Comparison of ENCODE assay signal across 26 mouse cellular contexts in genomic region chr11:116171959-116172358, GRCm38 (mm10). TPM values are rescaled to one million over a fixed set of nuclear protein-coding genes. Genes with fewer than 3 reads are reported as not detected.
DNase-seq lines count a peak whose midpoint lies in the region; ATAC-seq and TF ChIP-seq lines count a peak whose summit lies in the region.
"Had no signal": no experiment of that assay in that cellular context is flagged by ENCODE, and none has a peak within 500 bp of the region (broad histone marks: within the 10 kb centered on the region; RNA-seq: fewer than 3 reads in every experiment).

No protein-coding gene starts in this region.

- WGBS in hindbrain, embryonic 13.5 days: 89% methylated on average over 2 of the region's 2 CpGs
- WGBS in hindbrain, embryonic 11.5 days: 88% methylated on average over 2 of the region's 2 CpGs
- 71% methylated on average over 2 of the region's 2 CpGs for WGBS in kidney, embryonic 15.5 days
- 67% methylated on average over 2 of the region's 2 CpGs for WGBS in kidney, postnatal 0 days

- peaks cover 62% of the 10 kb centered on the region for H3K36me3 ChIP-seq in hindbrain, embryonic 13.5 days
- H3K36me3 ChIP-seq in hindbrain, embryonic 11.5 days (ENCODE audit: control insufficient read depth, insufficient read depth, low read length): 0 out of 2 replicates have a peak, but pooled peaks cover 5% of the 10 kb centered on the region
- H3K36me3 ChIP-seq in kidney, embryonic 15.5 days: peaks cover 50% of the 10 kb centered on the region
- peaks cover 27% of the 10 kb centered on the region; the same call in 1 of the 2 replicates for H3K36me3 ChIP-seq in kidney, postnatal 0 days (ENCODE audit: insufficient read depth, low read length)

- no peak overlapping the region for H3K27ac ChIP-seq in hindbrain, embryonic 13.5 days
- H3K27ac ChIP-seq in hindbrain, embryonic 11.5 days (ENCODE audit: low read depth, low read length): no peak overlapping the region
- H3K27ac ChIP-seq in kidney, embryonic 15.5 days: no peak overlapping the region
- peak overlapping the region; percentile 73; the same call in 1 of the 2 replicates for H3K27ac ChIP-seq in kidney, postnatal 0 days
- H3K27ac ChIP-seq: heart, embryonic 13.5 days; left cerebral cortex, adult 2 months; limb, embryonic 13.5 days; liver, embryonic 14.5 days; midbrain, embryonic 15.5 days had no signal

- no peak for TF ChIP-seq CTCF in kidney, postnatal 0 days (IDR thresholded peaks at IDR 0.05; ENCODE audit: low read depth)

- ATAC-seq in hindbrain, embryonic 13.5 days (ENCODE audit: low FRiP score): no peak
- ATAC-seq in hindbrain, embryonic 11.5 days (ENCODE audit: low FRiP score): no peak
- no peak for ATAC-seq in kidney, embryonic 15.5 days (replicated peaks; ENCODE audit: low FRiP score)
- no peak for ATAC-seq in kidney, postnatal 0 days (replicated peaks; ENCODE audit: low FRiP score, low read depth)
- ATAC-seq: forebrain, postnatal 0 days; hindbrain, embryonic 16.5 days; midbrain, embryonic 15.5 days; Patski had no signal

- no peak overlapping the region for H3K4me2 ChIP-seq in hindbrain, embryonic 13.5 days
- no peak overlapping the region for H3K4me2 ChIP-seq in hindbrain, embryonic 11.5 days (replicated peaks; ENCODE audit: low read depth, low read length)
- H3K4me2 ChIP-seq in kidney, embryonic 15.5 days: no peak overlapping the region
- H3K4me2 ChIP-seq in kidney, postnatal 0 days (ENCODE audit: low read length): no peak overlapping the region
- H3K4me2 ChIP-seq: heart, embryonic 13.5 days; limb, embryonic 13.5 days; lung, embryonic 14.5 days; midbrain, embryonic 15.5 days had no signal

- no peak for DNase-seq in hindbrain, embryonic 11.5 days (ENCODE audit: low spot score)
- DNase-seq in kidney, adult 9 months: peak; percentile 72
- no peak for DNase-seq in kidney, postnatal 0 days (ENCODE audit: low spot score)
- DNase-seq in yolk sac, embryonic 10.5 days (ENCODE audit: low spot score): peak; percentile 25
- DNase-seq in adrenal gland, postnatal 10 days: no peak
- DNase-seq: adrenal gland, postnatal 14 days; cerebellum, adult 11 months; cerebellum, adult 9-10 months; cerebellum, postnatal 36 days; forebrain, postnatal 0 days; gastrocnemius, postnatal 10 days; heart, postnatal 10 days; lung, embryonic 14.5 days; lung, postnatal 14 days; spleen, adult 18-20 months; thymus, adult 18-20 months; thymus, postnatal 25 days had no signal

- no peak overlapping the region for H3K4me3 ChIP-seq in hindbrain, embryonic 13.5 days
- H3K4me3 ChIP-seq in hindbrain, embryonic 11.5 days (ENCODE audit: low read depth, low read length): no peak overlapping the region
- no peak overlapping the region for H3K4me3 ChIP-seq in kidney, embryonic 15.5 days (replicated peaks)
- no peak overlapping the region for H3K4me3 ChIP-seq in kidney, postnatal 0 days (replicated peaks; ENCODE audit: low read depth, low read length)
- H3K4me3 ChIP-seq: heart, embryonic 13.5 days; left cerebral cortex, adult 2 months; limb, embryonic 13.5 days; midbrain, embryonic 15.5 days had no signal

- H3K4me1 ChIP-seq in hindbrain, embryonic 13.5 days (replicated peaks): peaks cover 10% of the 10 kb centered on the region
- no peaks in the 10 kb centered on the region for H3K4me1 ChIP-seq in hindbrain, embryonic 11.5 days (replicated peaks; ENCODE audit: control insufficient read depth, insufficient read depth, low read length)
- H3K4me1 ChIP-seq in kidney, embryonic 15.5 days: peaks cover 28% of the 10 kb centered on the region
- H3K4me1 ChIP-seq in kidney, postnatal 0 days (replicated peaks; ENCODE audit: insufficient read depth, low read length): peaks cover 2% of the 10 kb centered on the region

- H3K27me3 ChIP-seq in hindbrain, embryonic 13.5 days: no peaks in the 10 kb centered on the region
- no peaks in the 10 kb centered on the region for H3K27me3 ChIP-seq in hindbrain, embryonic 11.5 days (ENCODE audit: control insufficient read depth, insufficient read depth, low read length)
- H3K27me3 ChIP-seq in kidney, embryonic 15.5 days: no peaks in the 10 kb centered on the region
- no peaks in the 10 kb centered on the region for H3K27me3 ChIP-seq in kidney, postnatal 0 days (ENCODE audit: insufficient read depth, low read length)
- H3K27me3 ChIP-seq: heart, embryonic 13.5 days; limb, embryonic 13.5 days; midbrain, embryonic 15.5 days; Patski had no signal

- H3K9me3 ChIP-seq in hindbrain, embryonic 13.5 days: no peaks in the 10 kb centered on the region
- H3K9me3 ChIP-seq in hindbrain, embryonic 11.5 days (ENCODE audit: control insufficient read depth, low read length): no peaks in the 10 kb centered on the region
- no peaks in the 10 kb centered on the region for H3K9me3 ChIP-seq in kidney, embryonic 15.5 days (replicated peaks)
- H3K9me3 ChIP-seq in kidney, postnatal 0 days (replicated peaks; ENCODE audit: low read length): no peaks in the 10 kb centered on the region
- H3K9me3 ChIP-seq: heart, embryonic 13.5 days; limb, embryonic 13.5 days; midbrain, embryonic 15.5 days had no signal

- H3K9ac ChIP-seq in hindbrain, embryonic 13.5 days: 0 out of 2 replicates have a peak overlapping the region, but pooled peaks have one; percentile 2
- no peak overlapping the region for H3K9ac ChIP-seq in hindbrain, embryonic 11.5 days (ENCODE audit: low read depth, low read length)
- H3K9ac ChIP-seq in kidney, embryonic 15.5 days: no peak overlapping the region
- no peak overlapping the region for H3K9ac ChIP-seq in kidney, postnatal 0 days (ENCODE audit: low read depth, low read length)
- H3K9ac ChIP-seq: forebrain, postnatal 0 days; heart, embryonic 13.5 days; limb, embryonic 13.5 days; liver, embryonic 14.5 days; lung, embryonic 14.5 days; midbrain, embryonic 15.5 days had no signal

RNA-seq across cellular contexts. Expression of gene Fbf1, which starts 4.0 kb away (rescaled TPM):
- polyA plus RNA-seq in hindbrain, embryonic 13.5 days (2015; fragmentation: Nextera tagmentation; extraction: Ambion mirVana): 64.4 and 69.5 TPM in 2 replicates
- 28.4 and 32.1 TPM in 2 replicates for polyA plus RNA-seq in hindbrain, embryonic 11.5 days (2014; fragmentation: Nextera tagmentation; extraction: Ambion mirVana)
- polyA plus RNA-seq in kidney, embryonic 15.5 days (2015; fragmentation: Nextera tagmentation; extraction: Ambion mirVana): 37.4 and 41.4 TPM in 2 replicates
- polyA plus RNA-seq in kidney, postnatal 0 days (2015; fragmentation: Nextera tagmentation; extraction: Ambion mirVana): 16.8 and 20.0 TPM in 2 replicates
- total RNA-seq in adrenal gland, postnatal 10 days (2021): 10 to 100 TPM; 26.5 to 34.4 TPM

RNA-seq across cellular contexts. Expression of gene Ten1, which starts 26.7 kb away (rescaled TPM):
- polyA plus RNA-seq in hindbrain, embryonic 13.5 days (2015; fragmentation: Nextera tagmentation; extraction: Ambion mirVana): 87.7 and 91.7 TPM in 2 replicates
- 59.4 and 60.7 TPM in 2 replicates for polyA plus RNA-seq in hindbrain, embryonic 11.5 days (2014; fragmentation: Nextera tagmentation; extraction: Ambion mirVana)
- 75.6 and 79.4 TPM in 2 replicates for polyA plus RNA-seq in kidney, embryonic 15.5 days (2015; fragmentation: Nextera tagmentation; extraction: Ambion mirVana)
- polyA plus RNA-seq in kidney, postnatal 0 days (2015; fragmentation: Nextera tagmentation; extraction: Ambion mirVana): 44.0 and 47.2 TPM in 2 replicates
- total RNA-seq in adrenal gland, postnatal 10 days (2021): 10 to 100 TPM; 17.8 to 24.4 TPM

RNA-seq across cellular contexts. Expression of gene Acox1, which starts 26.9 kb away (rescaled TPM):
- polyA plus RNA-seq in hindbrain, embryonic 13.5 days (2015; fragmentation: Nextera tagmentation; extraction: Ambion mirVana): 53.2 and 54.6 TPM in 2 replicates
- polyA plus RNA-seq in hindbrain, embryonic 11.5 days (2014; fragmentation: Nextera tagmentation; extraction: Ambion mirVana): 31.7 and 36.3 TPM in 2 replicates
- 32.6 and 35.9 TPM in 2 replicates for polyA plus RNA-seq in kidney, embryonic 15.5 days (2015; fragmentation: Nextera tagmentation; extraction: Ambion mirVana)
- 55.5 and 64.0 TPM in 2 replicates for polyA plus RNA-seq in kidney, postnatal 0 days (2015; fragmentation: Nextera tagmentation; extraction: Ambion mirVana)
- 100 to 1,000 TPM; 177 to 242 TPM for total RNA-seq in adrenal gland, postnatal 10 days (2021)

RNA-seq across cellular contexts. Expression of gene Mrpl38, which starts 33.3 kb away (rescaled TPM):
- polyA plus RNA-seq in hindbrain, embryonic 13.5 days (2015; fragmentation: Nextera tagmentation; extraction: Ambion mirVana): 76.4 and 78.2 TPM in 2 replicates
- polyA plus RNA-seq in hindbrain, embryonic 11.5 days (2014; fragmentation: Nextera tagmentation; extraction: Ambion mirVana): 93.2 and 100 TPM in 2 replicates
- polyA plus RNA-seq in kidney, embryonic 15.5 days (2015; fragmentation: Nextera tagmentation; extraction: Ambion mirVana): 102 and 112 TPM in 2 replicates
- 81.1 and 89.8 TPM in 2 replicates for polyA plus RNA-seq in kidney, postnatal 0 days (2015; fragmentation: Nextera tagmentation; extraction: Ambion mirVana)
- total RNA-seq in adrenal gland, postnatal 10 days (2021): 10 to 100 TPM; 86.8 to 94.1 TPM

RNA-seq across cellular contexts. Expression of gene Trim65, which starts 41.0 kb away (rescaled TPM):
- polyA plus RNA-seq in hindbrain, embryonic 13.5 days (2015; fragmentation: Nextera tagmentation; extraction: Ambion mirVana): 1.9 and 2.3 TPM in 2 replicates
- 1.4 and 2.5 TPM in 2 replicates for polyA plus RNA-seq in hindbrain, embryonic 11.5 days (2014; fragmentation: Nextera tagmentation; extraction: Ambion mirVana)
- 4.5 and 5.4 TPM in 2 replicates for polyA plus RNA-seq in kidney, embryonic 15.5 days (2015; fragmentation: Nextera tagmentation; extraction: Ambion mirVana)
- polyA plus RNA-seq in kidney, postnatal 0 days (2015; fragmentation: Nextera tagmentation; extraction: Ambion mirVana): 3.1 and 3.3 TPM in 2 replicates
- total RNA-seq in adrenal gland, postnatal 10 days (2021): 1 to 10 TPM; 6.3 to 8.1 TPM

Comparison
In these comparisons a context has a peak if more than half of its experiments do, and no peak if none do; other contexts are left out.
1. DNase-seq: peak in kidney, adult 9 months (single experiment) and yolk sac, embryonic 10.5 days (single experiment); none in hindbrain, embryonic 11.5 days (single experiment), kidney, postnatal 0 days (single experiment) and adrenal gland, postnatal 10 days (single experiment).